Mouse (Mus musculus) kidney, adult 2 months (tissue): ENCODE results near the gene Tmem39a. TPM values are rescaled to one million over a fixed set of nuclear protein-coding genes. Genes with fewer than 3 reads are reported as not detected.

Experiments
- DNase-seq: peaks from one replicate; pipeline ENCODE4 v3.0.0; 2021
- H3K27ac ChIP-seq: fragments of 200-500 bp; 2 replicates; pipeline ENCODE4 v1.5.1; 2012; ENCODE audit warnings: low read depth, low read length, control low read depth, inconsistent platforms; ENCODE audit not compliant: insufficient read depth
- H3K27me3 ChIP-seq: fragments of 200-500 bp; replicated peaks from 2 replicates; pipeline ENCODE4 v1.6.1; 2012; ENCODE audit warnings: mild to moderate bottlenecking, moderate library complexity, low read length, inconsistent platforms; ENCODE audit not compliant: control insufficient read depth, insufficient read depth
- H3K36me3 ChIP-seq: fragments of 200-500 bp; 2 replicates; pipeline ENCODE4 v1.6.1; 2012; ENCODE audit warnings: mild to moderate bottlenecking, moderate library complexity, low read length, inconsistent platforms; ENCODE audit not compliant: control insufficient read depth, insufficient read depth
- H3K4me1 ChIP-seq: fragments of 200-500 bp; 2 replicates; pipeline ENCODE4 v1.6.1; 2011; ENCODE audit warnings: low read length; ENCODE audit not compliant: control insufficient read depth, insufficient read depth
- H3K4me3 ChIP-seq: fragments of 200-500 bp; 2 replicates; pipeline ENCODE4 v1.5.1; 2011; ENCODE audit warnings: mild to moderate bottlenecking, low read depth, low read length, control low read depth; ENCODE audit not compliant: insufficient read depth
- CTCF ChIP-seq: fragments of 200-500 bp; conservative IDR thresholded peaks from 2 replicates; pipeline ENCODE4 v1.5.1; 2011; ENCODE audit warnings: low read depth, mild to moderate bottlenecking, control low read depth, low read length, moderate library complexity, mixed read lengths; ENCODE audit not compliant: insufficient read depth, insufficient read length
- POLR2A ChIP-seq: fragments of 200-500 bp; IDR thresholded peaks from one replicate; pipeline ENCODE4 v1.6.1; 2011; ENCODE audit warnings: low read depth, low read length, control low read depth
- WGBS: fragments of 180-500 bp; shearing (Covaris S2); methylation state at CpG from one replicate; pipeline ENCODE4 v1.1.7; 2018; 5-methylcytosine and 5-hydroxymethylcytosine counted together
- polyA plus RNA-seq: library from polyadenylated mRNA; depleted of rRNA; stranded (reverse); fragments of >200 nt; gene quantifications from 2 replicates; pipeline ENCODE4 v1.2.3, GENCODE M21; 2012

The Tmem39a gene
- polyA plus RNA-seq, 1 experiment = 42.9 TPM

DNA sequence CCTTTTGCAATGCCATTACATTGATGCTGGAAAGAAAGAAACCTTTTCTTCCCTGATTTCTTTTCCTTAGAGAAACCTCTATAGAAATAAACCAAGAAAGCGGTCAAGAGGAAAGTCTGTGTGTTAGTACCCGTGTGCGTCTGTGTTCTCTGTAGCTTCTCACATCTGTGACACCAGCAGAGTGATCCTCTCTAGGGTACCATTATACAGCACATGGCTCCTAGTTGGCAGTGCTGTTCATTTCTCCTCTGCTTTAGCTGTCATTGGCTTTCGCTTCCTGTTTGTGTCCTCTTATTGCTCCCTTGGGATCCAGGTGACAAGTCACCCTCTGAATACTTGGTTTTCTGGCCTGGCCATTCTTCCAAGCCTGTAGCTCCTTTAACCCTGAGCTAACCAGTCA, 29.1 kb downstream of the Tmem39a start:
- Histone ChIP-seq H3K4me3 (no peak overlapping the region), H3K27me3 (no peaks in the 10 kb centered on the region), H3K4me1 (no peaks in the 10 kb centered on the region), H3K36me3 (peaks cover 6% of the 10 kb centered on the region), H3K27ac (no peak overlapping the region)
- TF ChIP-seq CTCF = no peak
- TF ChIP-seq POLR2A = no peak
- no peak for DNase-seq
- 81% methylated on average over 4 of the region's 4 CpGs for WGBS

DNA sequence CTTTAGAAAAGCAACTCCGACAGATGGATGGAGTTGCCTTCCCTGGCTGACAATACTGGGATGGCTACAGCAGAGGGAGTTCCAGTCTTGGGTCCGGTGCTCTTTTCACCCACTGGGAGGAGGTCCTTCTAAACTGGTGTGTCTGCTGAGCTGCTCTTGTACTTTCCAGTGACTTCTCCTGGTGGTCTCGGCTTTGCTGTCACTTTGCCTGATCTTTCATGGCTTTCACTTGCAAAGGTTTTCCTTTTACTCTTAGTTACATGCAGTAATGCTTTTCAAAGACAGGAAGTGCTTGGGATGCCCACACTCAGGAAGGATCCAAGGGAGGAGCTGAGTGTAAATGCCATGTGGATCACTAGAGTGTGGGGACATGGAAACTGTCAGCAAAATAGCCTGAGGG, 33.0 kb downstream of the Tmem39a start:
- no peak overlapping the region for H3K4me3 ChIP-seq
- WGBS = 61% methylated on average over 3 of the region's 3 CpGs
- DNase-seq = peak; percentile 14

DNA sequence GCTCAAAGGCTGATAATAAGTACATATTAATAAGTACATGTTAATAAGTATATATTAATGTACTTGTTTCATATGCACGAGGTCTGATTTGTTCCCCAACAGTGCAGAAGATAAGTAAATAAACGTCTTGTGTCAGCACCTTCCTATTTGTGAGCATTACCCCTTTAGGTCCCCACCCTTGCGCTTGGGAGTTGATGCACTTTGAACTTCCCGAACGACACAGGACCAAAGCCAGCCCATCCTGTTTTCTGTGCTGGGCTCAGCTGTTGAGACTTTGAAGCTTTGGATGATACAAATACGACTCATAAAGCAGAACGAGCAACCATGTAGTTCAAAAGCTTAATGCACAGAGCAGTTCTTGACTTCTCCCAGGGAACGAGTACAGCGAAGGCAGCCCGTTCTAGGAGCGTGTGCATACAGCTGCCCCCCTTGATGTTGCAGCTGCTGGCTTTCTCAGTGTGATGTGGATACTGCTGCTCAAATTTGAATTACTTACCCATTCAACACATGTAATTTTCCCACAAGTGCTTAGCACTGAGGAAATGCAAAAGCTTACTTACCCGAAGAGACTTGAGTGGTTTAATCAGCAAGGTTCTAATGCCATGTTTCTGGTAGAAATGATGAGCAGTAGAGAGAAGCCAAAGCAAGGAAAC, 33.7 kb downstream of the Tmem39a start:
- TF ChIP-seq CTCF (no peak), POLR2A (no peak)
- peak; percentile 56 for DNase-seq

More for the DNA sequence above, 33.0 kb downstream of the Tmem39a start:
- Histone ChIP-seq H3K36me3 (peaks cover 4% of the 10 kb centered on the region; the same call in 1 of the 2 replicates), H3K27me3 (no peaks in the 10 kb centered on the region), H3K27ac (peak overlapping the region; percentile 42), H3K4me1 (no peaks in the 10 kb centered on the region)
- TF ChIP-seq POLR2A (no peak), CTCF (0 out of 2 replicates have a peak, but pooled peaks have one; percentile 2)

DNA sequence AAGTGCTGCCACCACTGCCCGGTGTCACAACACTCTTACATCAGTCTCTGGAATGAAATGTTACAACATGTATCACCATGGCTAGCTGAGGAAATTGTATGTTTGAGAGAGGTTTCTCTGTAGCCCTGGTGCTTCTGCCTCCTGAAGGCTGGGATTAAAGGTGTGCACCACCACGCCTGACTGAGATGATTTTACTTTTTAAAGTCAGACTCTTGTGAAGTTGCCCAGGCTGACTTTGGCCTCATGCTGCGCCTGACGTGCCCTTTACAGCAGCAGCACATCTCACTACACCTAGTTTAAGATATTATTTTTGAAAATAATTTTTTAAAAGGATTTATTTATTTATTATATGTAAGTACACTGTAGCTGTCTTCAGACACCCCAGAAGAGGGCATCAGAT, 34.4 kb downstream of the Tmem39a start:
- TF ChIP-seq POLR2A = no peak
- TF ChIP-seq CTCF = no peak
- no peak overlapping the region for H3K4me3 ChIP-seq
- H3K4me1 ChIP-seq = no peaks in the 10 kb centered on the region
- H3K27ac ChIP-seq = no peak overlapping the region
- H3K27me3 ChIP-seq = no peaks in the 10 kb centered on the region
- peaks cover 2% of the 10 kb centered on the region; the same call in 1 of the 2 replicates for H3K36me3 ChIP-seq
- 96% methylated on average over 4 of the region's 4 CpGs for WGBS
- no peak for DNase-seq

More for the DNA sequence above, 33.7 kb downstream of the Tmem39a start:
- H3K4me3 ChIP-seq = no peak overlapping the region
- WGBS = 75% methylated on average over 12 of the region's 12 CpGs
- peaks cover 3% of the 10 kb centered on the region; the same call in 1 of the 2 replicates for H3K36me3 ChIP-seq
- H3K27ac ChIP-seq = peak overlapping the region; percentile 42; the same call in 1 of the 2 replicates
- no peaks in the 10 kb centered on the region for H3K27me3 ChIP-seq
- H3K4me1 ChIP-seq = no peaks in the 10 kb centered on the region

DNA sequence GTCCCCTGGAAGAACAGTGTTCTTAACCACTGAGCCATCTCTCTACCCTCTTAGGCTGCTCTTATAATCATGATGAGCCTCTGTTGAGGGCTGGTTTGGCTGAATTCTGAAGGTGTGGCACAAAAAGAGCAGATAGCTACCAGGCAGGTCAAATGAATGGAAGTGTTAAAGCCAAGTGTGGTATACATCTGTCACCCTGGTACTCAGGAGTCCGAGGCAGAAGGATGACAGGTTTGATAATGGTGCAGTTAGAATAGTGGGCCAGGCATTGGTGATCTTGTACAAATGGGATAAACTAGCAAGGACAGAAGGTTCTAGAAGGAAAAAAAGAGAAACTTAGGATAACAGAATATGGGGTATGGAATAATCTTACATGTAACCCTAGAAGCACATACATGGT, 35.9 kb downstream of the Tmem39a start:
- H3K4me3 ChIP-seq = no peak overlapping the region
- WGBS = 98% methylated on average over 1 of the region's 1 CpGs

DNA sequence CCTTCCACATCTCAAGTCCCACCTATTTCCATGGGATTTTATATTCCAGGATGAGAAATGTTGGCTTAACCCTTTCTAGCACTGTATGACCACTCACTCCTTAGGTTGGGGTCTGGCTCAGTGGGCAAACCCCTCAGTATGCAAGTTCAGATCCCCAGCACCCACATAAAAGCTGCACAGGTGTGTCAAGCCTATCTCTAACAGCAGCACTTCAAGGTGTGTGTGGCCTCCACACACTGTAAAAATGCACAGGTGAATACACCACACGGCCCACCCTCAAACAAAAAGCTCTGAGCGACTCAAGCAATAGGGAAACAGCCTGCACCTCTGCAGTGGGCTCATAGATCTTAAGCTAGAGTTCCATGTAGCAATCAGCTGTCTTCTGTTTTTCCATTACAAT, 37.6 kb downstream of the Tmem39a start:
- Histone ChIP-seq H3K4me3 (no peak overlapping the region), H3K4me1 (no peaks in the 10 kb centered on the region), H3K27ac (no peak overlapping the region), H3K27me3 (no peaks in the 10 kb centered on the region), H3K36me3 (no peaks in the 10 kb centered on the region)
- TF ChIP-seq CTCF (no peak), POLR2A (no peak)
- no peak for DNase-seq
- WGBS = 95% methylated on average over 2 of the region's 2 CpGs

More for the DNA sequence above, 35.9 kb downstream of the Tmem39a start:
- Histone ChIP-seq H3K36me3 (peaks cover 2% of the 10 kb centered on the region; the same call in 1 of the 2 replicates), H3K27ac (no peak overlapping the region), H3K27me3 (no peaks in the 10 kb centered on the region), H3K4me1 (no peaks in the 10 kb centered on the region)
- DNase-seq = no peak
- TF ChIP-seq POLR2A (no peak), CTCF (no peak)

DNA sequence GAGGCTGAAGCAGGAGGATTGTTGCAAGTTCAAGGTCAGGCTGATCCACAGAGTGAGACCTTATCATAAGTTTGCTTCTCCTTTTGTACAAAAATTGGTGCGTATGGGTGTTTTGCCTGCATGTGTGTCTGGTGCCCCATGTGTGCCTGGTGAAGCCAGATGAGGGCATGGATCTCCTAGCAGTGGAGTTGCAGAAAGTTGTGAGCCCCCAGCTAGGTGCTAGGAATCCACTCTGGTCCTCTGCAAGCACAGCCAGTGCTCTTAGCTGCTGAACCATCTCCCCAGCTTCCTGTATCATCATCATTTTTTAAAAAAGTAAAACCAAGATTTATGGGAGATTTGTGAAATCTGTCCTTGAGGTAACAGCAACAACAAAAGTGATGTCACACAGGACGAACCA, 38.2 kb downstream of the Tmem39a start:
- DNase-seq = no peak
- no peaks in the 10 kb centered on the region for H3K36me3 ChIP-seq
- H3K4me1 ChIP-seq = no peaks in the 10 kb centered on the region
- H3K27ac ChIP-seq = no peak overlapping the region
- 91% methylated on average over 2 of the region's 2 CpGs for WGBS
- no peaks in the 10 kb centered on the region for H3K27me3 ChIP-seq
- no peak overlapping the region for H3K4me3 ChIP-seq
- TF ChIP-seq POLR2A = no peak
- no peak for TF ChIP-seq CTCF
